Mouse (Mus musculus) embryonic facial prominence, embryonic 15.5 days (tissue): ENCODE data around the gene Rabgap1l. TPM values are rescaled to one million over a fixed set of nuclear protein-coding genes. Genes with fewer than 3 reads are reported as not detected.

Experiments
- ATAC-seq: fragments of 200-750 bp; cut with Nextera tagmentation; 2 replicates; pipeline ENCODE4 v1.8.0; 2017; ENCODE audit warnings: low read depth, moderate TSS enrichment; ENCODE audit not compliant: insufficient number of reproducible peaks, low FRiP score, low TSS enrichment
- H3K27ac ChIP-seq: fragments of 300-500 bp; sonication (generic); replicated peaks from 2 replicates; pipeline ENCODE4 v1.5.1; 2015; ENCODE audit warnings: mild to moderate bottlenecking, inconsistent platforms
- H3K27me3 ChIP-seq: fragments of 300-500 bp; sonication (generic); 2 replicates; pipeline ENCODE4 v1.6.1; 2015; ENCODE audit warnings: inconsistent platforms
- H3K36me3 ChIP-seq: fragments of 300-500 bp; sonication (generic); 2 replicates; pipeline ENCODE4 v1.6.1; 2015; ENCODE audit warnings: mild to moderate bottlenecking, inconsistent platforms
- H3K4me1 ChIP-seq: fragments of 300-500 bp; sonication (generic); 2 replicates; pipeline ENCODE4 v1.6.1; 2015; ENCODE audit warnings: inconsistent platforms
- H3K4me2 ChIP-seq: fragments of 300-500 bp; sonication (generic); replicated peaks from 2 replicates; pipeline ENCODE4 v1.6.1; 2015; ENCODE audit warnings: mild to moderate bottlenecking, inconsistent platforms
- H3K4me3 ChIP-seq: fragments of 300-500 bp; sonication (generic); replicated peaks from 2 replicates; pipeline ENCODE4 v1.5.1; 2015; ENCODE audit warnings: mild to moderate bottlenecking, inconsistent platforms
- H3K9ac ChIP-seq: fragments of 300-500 bp; sonication (generic); 2 replicates; pipeline ENCODE4 v1.6.1; 2015; ENCODE audit warnings: inconsistent platforms
- H3K9me3 ChIP-seq: fragments of 300-500 bp; sonication (generic); replicated peaks from 2 replicates; pipeline ENCODE4 v1.6.1; 2016; ENCODE audit warnings: inconsistent platforms
- WGBS: fragments of 180-500 bp; shearing (Covaris S2); methylation state at CpG from one replicate; pipeline ENCODE4 v1.1.7; 2015; 5-methylcytosine and 5-hydroxymethylcytosine counted together
- polyA plus RNA-seq: library from polyadenylated mRNA; unstranded; fragments of >200 nt; fragmentation: Nextera tagmentation; extraction: Ambion mirVana; gene quantifications from 2 replicates; pipeline ENCODE4 v1.2.1, GENCODE M21; 2015

Gene Rabgap1l
- polyA plus RNA-seq, 1 experiment from 2014 or later, result 20.7 TPM

DNA sequence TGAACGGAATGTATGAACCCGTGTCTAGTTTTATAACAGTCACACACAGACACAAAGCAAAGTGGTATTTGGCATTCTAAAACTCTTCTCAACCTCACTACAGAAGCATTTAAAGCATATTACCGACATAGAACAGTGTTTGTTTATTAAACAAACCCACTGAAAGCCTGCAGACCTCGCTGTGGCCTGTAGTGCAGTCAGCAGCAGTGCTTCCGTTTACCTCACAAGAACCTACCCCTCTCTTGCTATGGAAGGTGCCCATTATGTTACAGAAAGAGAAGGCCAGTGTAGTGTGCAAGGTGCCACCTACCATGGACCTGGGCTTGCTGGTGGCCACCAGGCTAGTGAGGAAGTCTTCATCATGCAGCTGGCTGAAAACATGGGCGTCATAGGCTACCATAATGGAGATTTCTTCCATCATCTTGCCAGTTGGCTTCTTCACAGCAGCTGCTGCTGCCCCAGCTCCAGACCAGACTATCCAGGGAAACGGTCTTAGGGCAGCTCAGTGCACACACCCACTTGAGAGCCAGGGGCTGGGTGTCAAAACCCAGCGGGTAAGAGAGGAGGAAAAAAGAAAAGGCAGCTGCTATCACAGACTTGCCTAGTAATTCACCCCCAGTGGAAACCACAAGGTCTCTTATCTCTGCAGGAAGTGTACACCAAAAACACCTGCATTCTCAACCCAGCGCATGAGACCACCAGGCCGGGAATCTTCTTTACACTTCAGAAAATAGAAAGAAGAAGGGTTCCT, 486.0 kb downstream of the Rabgap1l start:
- Histone ChIP-seq H3K9ac (no peak overlapping the region), H3K4me3 (no peak overlapping the region), H3K4me1 (0 out of 2 replicates have a peak, but pooled peaks cover 4% of the 10 kb centered on the region), H3K4me2 (no peak overlapping the region), H3K9me3 (no peaks in the 10 kb centered on the region), H3K27ac (no peak overlapping the region), H3K36me3 (no peaks in the 10 kb centered on the region), H3K27me3 (no peaks in the 10 kb centered on the region)
- whole genome bisulfite sequencing, result 51% methylated on average over 10 of the region's 10 CpGs
- ATAC-seq, result no peak

DNA sequence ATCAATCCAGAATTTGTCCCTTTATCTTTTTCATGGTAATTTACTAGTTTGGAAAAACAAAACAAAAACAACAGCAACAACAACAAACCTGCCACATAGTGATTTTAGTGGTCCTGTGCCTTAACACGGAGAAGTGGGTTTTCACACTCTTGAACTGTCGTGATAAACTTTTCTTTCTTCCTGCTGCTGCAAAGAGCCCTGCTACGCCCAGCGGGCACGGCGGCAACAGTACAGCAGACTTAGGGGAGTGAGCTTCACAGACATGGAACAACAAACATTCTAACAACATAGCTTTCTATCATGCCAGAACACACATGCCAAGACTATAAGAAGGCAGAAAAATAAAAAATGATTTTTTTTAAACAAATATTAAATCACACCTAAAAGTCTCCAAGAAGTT, 486.7 kb downstream of the Rabgap1l start:
- no peak overlapping the region for H3K27ac ChIP-seq
- 0 out of 2 replicates have a peak, but pooled peaks cover 4% of the 10 kb centered on the region for H3K4me1 ChIP-seq
- 61% methylated on average over 6 of the region's 6 CpGs for WGBS
- no peaks in the 10 kb centered on the region for H3K36me3 ChIP-seq
- ATAC-seq, result no peak
- H3K9ac ChIP-seq, result no peak overlapping the region
- no peak overlapping the region for H3K4me2 ChIP-seq
- H3K27me3 ChIP-seq, result no peaks in the 10 kb centered on the region
- no peak overlapping the region for H3K4me3 ChIP-seq
- no peaks in the 10 kb centered on the region for H3K9me3 ChIP-seq

DNA sequence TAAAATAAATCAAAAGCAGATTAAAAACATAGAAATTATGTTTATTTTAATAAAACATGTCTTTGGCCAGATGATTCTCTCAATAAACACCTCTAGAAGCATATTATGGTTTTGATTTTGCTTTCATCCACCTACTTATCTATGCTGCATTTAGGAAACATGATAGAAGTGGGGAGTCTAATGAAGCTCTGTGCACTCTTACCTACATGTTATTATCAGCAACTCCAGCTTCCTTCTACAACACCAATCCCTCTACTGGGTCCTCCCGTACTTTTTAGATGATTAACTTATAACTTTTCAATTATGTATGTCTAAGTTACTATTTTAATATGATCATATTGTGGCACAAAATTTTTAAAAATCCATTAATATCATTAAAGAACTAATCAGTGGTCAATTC, 487.2 kb downstream of the Rabgap1l start:
- Histone ChIP-seq H3K27me3 (no peaks in the 10 kb centered on the region), H3K27ac (no peak overlapping the region), H3K9ac (no peak overlapping the region), H3K4me2 (no peak overlapping the region), H3K9me3 (no peaks in the 10 kb centered on the region), H3K36me3 (no peaks in the 10 kb centered on the region), H3K4me1 (0 out of 2 replicates have a peak, but pooled peaks cover 4% of the 10 kb centered on the region), H3K4me3 (no peak overlapping the region)
- ATAC-seq, result no peak
- 91% methylated on average over 1 of the region's 1 CpGs for WGBS

DNA sequence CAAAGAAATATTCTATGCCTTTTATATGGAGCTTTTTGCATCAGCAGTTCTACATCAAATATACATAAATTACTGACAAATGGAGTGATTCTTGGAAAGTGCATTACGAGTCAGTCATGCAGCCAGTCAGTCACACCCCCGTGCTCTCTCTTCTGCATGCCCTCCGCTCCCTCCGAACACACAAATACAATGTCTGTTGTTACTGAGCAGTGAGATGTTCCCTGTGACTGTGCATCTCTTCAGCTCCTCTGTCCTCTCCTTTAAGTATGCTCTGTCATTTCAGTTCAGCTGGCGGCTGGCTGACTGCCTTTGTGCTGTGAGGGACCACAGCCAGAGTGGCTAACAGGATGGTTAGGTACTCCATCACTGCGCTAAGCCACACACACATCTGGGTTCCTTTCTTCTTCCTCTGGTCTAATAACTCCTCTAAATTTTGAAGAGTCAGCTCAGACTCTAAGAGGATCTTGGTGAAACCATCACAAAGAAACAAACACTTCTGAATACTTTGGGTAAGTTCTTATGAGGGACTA, 488.0 kb downstream of the Rabgap1l start:
- H3K36me3 ChIP-seq, result no peaks in the 10 kb centered on the region
- H3K4me2 ChIP-seq, result no peak overlapping the region
- H3K4me3 ChIP-seq, result no peak overlapping the region
- H3K27ac ChIP-seq, result no peak overlapping the region
- H3K9ac ChIP-seq, result no peak overlapping the region
- no peak for ATAC-seq
- 0 out of 2 replicates have a peak, but pooled peaks cover 3% of the 10 kb centered on the region for H3K4me1 ChIP-seq
- 75% methylated on average over 6 of the region's 6 CpGs for WGBS
- no peaks in the 10 kb centered on the region for H3K27me3 ChIP-seq
- no peaks in the 10 kb centered on the region for H3K9me3 ChIP-seq

DNA sequence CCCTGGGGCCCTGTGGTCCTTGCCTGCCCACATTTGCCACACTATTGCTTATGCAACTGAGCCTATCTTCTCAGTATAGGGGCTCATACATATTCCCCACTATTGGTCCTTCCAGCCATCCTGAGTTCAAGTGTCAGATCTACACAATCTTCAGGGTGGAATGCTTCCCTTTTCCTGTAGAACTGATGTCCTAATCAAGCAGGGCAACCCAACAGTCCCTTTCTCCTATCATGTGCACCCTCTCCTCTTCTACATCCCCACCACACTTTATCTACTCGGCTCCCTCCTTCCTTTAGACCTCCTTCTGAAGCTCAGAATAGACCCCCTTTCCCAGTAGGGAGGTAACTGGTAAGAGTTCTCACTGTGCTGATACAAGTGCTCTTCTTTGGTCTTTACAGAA, 490.7 kb downstream of the Rabgap1l start:
- 83% methylated on average over 1 of the region's 1 CpGs for whole genome bisulfite sequencing

DNA sequence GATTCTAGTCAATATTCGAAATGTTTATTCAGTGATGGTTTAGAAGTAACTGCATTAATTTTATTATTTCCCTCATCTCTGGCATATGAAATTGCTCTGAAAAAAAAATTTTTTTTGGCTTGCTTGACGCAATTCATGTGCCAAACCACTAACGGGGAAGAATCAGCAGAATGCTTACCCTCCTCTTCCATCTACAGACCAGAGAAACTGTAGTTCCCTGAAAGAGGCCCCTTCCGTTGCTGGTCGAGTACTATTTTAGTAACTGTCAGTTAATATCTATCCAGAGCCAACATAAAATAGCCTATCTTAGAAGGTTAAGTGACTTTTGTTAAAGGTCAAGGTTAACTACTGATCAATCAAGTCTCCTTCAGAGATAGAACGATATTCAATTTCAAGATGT, 491.9 kb downstream of the Rabgap1l start:
- Histone ChIP-seq H3K27ac (no peak overlapping the region), H3K36me3 (no peaks in the 10 kb centered on the region), H3K9me3 (no peaks in the 10 kb centered on the region), H3K9ac (no peak overlapping the region), H3K27me3 (no peaks in the 10 kb centered on the region), H3K4me2 (no peak overlapping the region), H3K4me3 (no peak overlapping the region), H3K4me1 (0 out of 2 replicates have a peak, but pooled peaks cover 4% of the 10 kb centered on the region)
- 63% methylated on average over 6 of the region's 6 CpGs for WGBS
- no peak for ATAC-seq

More for the DNA sequence above, 490.7 kb downstream of the Rabgap1l start:
- Histone ChIP-seq H3K27ac (no peak overlapping the region), H3K4me1 (0 out of 2 replicates have a peak, but pooled peaks cover 4% of the 10 kb centered on the region), H3K36me3 (no peaks in the 10 kb centered on the region), H3K27me3 (no peaks in the 10 kb centered on the region), H3K9ac (no peak overlapping the region), H3K4me2 (no peak overlapping the region), H3K4me3 (no peak overlapping the region), H3K9me3 (no peaks in the 10 kb centered on the region)
- ATAC-seq, result no peak

DNA sequence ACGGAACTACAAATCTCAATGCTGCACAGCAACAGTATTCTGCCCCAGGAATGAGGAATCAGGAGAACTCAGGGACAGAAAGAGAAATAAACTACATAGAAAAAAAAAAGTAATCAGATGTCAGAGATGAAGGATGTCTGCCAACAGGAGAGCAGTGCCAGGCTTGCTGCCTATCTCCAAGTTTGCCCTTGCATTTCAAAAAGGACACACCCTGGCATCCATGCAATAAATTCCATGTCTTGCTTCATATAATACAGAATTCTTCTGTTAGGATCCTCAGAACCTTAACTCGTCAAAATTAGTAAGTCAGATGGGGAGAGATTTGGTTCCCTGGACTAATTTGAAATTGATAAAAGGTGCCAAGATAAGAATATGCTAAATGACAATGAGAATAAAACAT, 492.3 kb downstream of the Rabgap1l start:
- no peak overlapping the region for H3K4me2 ChIP-seq
- WGBS, result 76% methylated on average over 2 of the region's 2 CpGs
- H3K4me1 ChIP-seq, result 0 out of 2 replicates have a peak, but pooled peaks cover 4% of the 10 kb centered on the region
- no peak overlapping the region for H3K4me3 ChIP-seq
- H3K9ac ChIP-seq, result no peak overlapping the region
- H3K27ac ChIP-seq, result no peak overlapping the region
- H3K9me3 ChIP-seq, result no peaks in the 10 kb centered on the region
- no peak for ATAC-seq
- no peaks in the 10 kb centered on the region for H3K36me3 ChIP-seq
- no peaks in the 10 kb centered on the region for H3K27me3 ChIP-seq

DNA sequence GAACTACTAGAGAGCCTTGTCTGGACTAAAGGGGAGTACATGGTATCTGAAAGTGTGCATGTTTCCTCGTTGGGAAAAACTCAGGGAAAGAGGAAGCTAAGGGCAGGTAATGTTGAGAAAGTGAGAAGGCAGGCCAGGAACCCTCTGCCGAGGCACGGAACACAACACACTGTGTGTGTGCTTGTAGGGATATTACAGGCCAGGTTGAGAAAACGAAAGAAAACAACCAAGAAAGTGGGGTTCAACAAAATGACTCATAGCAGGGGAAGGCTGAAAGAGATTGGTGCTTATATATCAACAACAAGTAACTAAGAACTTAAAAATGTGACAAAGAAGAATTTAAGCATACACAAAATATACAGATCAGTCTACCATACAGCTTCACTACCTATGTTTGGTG, 493.0 kb downstream of the Rabgap1l start:
- ATAC-seq, result no peak
- H3K4me3 ChIP-seq, result no peak overlapping the region
- H3K4me1 ChIP-seq, result 0 out of 2 replicates have a peak, but pooled peaks cover 4% of the 10 kb centered on the region
- no peaks in the 10 kb centered on the region for H3K9me3 ChIP-seq
- no peaks in the 10 kb centered on the region for H3K27me3 ChIP-seq
- H3K9ac ChIP-seq, result no peak overlapping the region
- H3K36me3 ChIP-seq, result no peaks in the 10 kb centered on the region
- WGBS, result 59% methylated on average over 4 of the region's 4 CpGs
- no peak overlapping the region for H3K4me2 ChIP-seq
- no peak overlapping the region for H3K27ac ChIP-seq

DNA sequence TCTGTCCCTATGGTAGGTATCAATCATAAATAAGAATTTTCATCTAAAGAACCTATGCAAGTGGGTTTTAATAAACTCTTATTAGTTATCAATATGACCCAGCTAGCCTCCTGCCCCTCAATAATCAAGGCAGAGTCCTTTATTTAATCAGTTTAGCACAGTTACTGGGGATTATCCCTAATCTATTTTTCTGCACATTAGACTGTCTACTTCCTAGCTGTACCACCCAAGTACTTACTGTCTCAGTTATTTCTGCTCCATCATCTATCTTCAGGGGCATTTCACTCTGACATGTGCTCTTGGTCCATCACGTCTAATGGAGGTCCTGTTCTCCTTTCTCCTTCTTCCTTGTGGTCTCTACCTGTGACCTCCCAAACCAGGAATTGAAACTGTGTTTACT, 494.1 kb downstream of the Rabgap1l start:
- H3K27me3 ChIP-seq, result no peaks in the 10 kb centered on the region
- WGBS, result 90% methylated on average over 1 of the region's 1 CpGs
- H3K27ac ChIP-seq, result no peak overlapping the region
- no peak for ATAC-seq
- no peak overlapping the region for H3K4me2 ChIP-seq
- no peaks in the 10 kb centered on the region for H3K36me3 ChIP-seq
- no peaks in the 10 kb centered on the region for H3K9me3 ChIP-seq
- H3K9ac ChIP-seq, result no peak overlapping the region
- H3K4me3 ChIP-seq, result no peak overlapping the region
- 0 out of 2 replicates have a peak, but pooled peaks cover 4% of the 10 kb centered on the region for H3K4me1 ChIP-seq

DNA sequence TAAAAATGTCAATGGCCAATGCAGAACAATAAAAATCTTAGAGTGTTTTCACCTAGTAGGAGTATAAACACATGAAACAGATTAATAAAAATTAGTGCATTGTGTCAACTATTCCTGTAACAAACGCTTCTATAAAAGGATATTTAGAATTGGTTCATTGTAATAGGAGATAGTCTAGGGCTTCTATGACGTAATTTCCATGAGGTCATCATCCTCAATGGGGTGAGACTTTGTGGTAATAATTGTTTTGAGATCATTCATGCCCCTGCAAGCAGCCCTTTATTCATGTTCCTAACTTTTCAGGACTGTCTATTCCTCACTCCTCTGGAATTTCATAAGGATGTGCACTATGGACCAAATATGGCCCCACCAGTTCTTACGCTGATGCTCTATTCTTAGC, 495.3 kb downstream of the Rabgap1l start:
- Histone ChIP-seq H3K4me3 (no peak overlapping the region), H3K9me3 (no peaks in the 10 kb centered on the region), H3K4me2 (no peak overlapping the region), H3K4me1 (0 out of 2 replicates have a peak, but pooled peaks cover 4% of the 10 kb centered on the region), H3K27me3 (no peaks in the 10 kb centered on the region), H3K36me3 (no peaks in the 10 kb centered on the region), H3K9ac (no peak overlapping the region), H3K27ac (no peak overlapping the region)
- 78% methylated on average over 3 of the region's 3 CpGs for WGBS
- no peak for ATAC-seq

DNA sequence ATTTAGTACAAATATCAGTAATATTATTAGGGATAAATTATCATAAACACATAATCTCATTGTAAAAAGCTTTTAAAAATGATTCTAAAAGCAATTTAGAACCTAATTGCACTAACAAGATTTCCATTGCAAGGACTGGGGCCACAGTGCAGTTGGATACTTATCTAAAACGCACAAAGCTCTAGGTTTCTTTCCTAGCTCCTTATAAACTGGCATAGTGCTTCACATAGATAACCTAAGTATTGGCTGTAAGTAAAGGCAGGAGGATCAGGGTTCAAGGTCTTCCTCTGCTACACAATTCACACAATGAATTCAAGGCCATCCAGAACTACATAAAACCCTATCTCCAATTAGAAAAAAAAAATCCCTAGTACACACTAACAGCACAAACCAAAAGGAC, 497.7 kb downstream of the Rabgap1l start:
- no peak for ATAC-seq
- Histone ChIP-seq H3K27me3 (no peaks in the 10 kb centered on the region), H3K9me3 (no peaks in the 10 kb centered on the region), H3K27ac (no peak overlapping the region), H3K36me3 (no peaks in the 10 kb centered on the region), H3K4me3 (no peak overlapping the region), H3K4me1 (0 out of 2 replicates have a peak, but pooled peaks cover 4% of the 10 kb centered on the region), H3K4me2 (no peak overlapping the region), H3K9ac (no peak overlapping the region)
- WGBS, result 82% methylated on average over 1 of the region's 1 CpGs
